Mouse (Mus musculus): Measurements from ENCODE around the gene Fahd1. TPM values are rescaled to one million over a fixed set of nuclear protein-coding genes. Genes with fewer than 3 reads are reported as not detected.

Fahd1 gene
- polyA plus RNA-seq, 1 experiment from 2014 or later: 18.9 TPM

DNA sequence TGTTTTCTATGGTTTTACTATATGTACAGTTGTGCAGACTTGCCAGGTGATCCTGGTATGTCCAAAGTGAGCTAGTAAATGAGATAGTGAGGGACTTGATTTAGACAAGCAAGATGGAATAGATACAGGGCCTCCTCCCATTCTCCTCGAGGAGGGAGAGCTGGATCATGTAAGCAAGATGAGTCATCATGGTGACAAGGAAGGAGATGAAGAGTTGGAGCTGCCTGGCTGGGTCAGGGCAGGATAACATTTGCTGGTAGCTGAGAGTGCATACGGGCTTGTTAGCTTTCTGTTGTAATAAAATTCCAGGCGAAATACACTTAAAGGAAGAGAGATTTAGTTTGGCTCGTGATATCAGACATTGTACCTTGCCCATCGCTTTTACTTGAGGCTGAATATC, 9.8 kb downstream of the Fahd1 start:
- H3K4me1 ChIP-seq (ENCODE audit: control insufficient read depth, insufficient read depth, low read length): no peaks in the 10 kb centered on the region
- H3K4me3 ChIP-seq (replicated peaks; ENCODE audit: low read depth, low read length): no peak overlapping the region
- no peaks in the 10 kb centered on the region for H3K9me3 ChIP-seq (ENCODE audit: control insufficient read depth, low read length)
- no peaks in the 10 kb centered on the region for H3K36me3 ChIP-seq (ENCODE audit: control insufficient read depth, insufficient read depth, low read length)
- no peak overlapping the region for H3K27ac ChIP-seq (replicated peaks; ENCODE audit: low read depth, low read length)
- no peaks in the 10 kb centered on the region for H3K27me3 ChIP-seq (ENCODE audit: control insufficient read depth, insufficient read depth, low read length)
- DNase-seq (no peak), ATAC-seq (ENCODE audit: low FRiP score, low TSS enrichment) (no peak)
- H3K9ac ChIP-seq (replicated peaks; ENCODE audit: low read length): no peak overlapping the region
- 69% methylated on average over 5 of the region's 5 CpGs for WGBS
- H3K4me2 ChIP-seq (ENCODE audit: low read length): no peak overlapping the region

DNA sequence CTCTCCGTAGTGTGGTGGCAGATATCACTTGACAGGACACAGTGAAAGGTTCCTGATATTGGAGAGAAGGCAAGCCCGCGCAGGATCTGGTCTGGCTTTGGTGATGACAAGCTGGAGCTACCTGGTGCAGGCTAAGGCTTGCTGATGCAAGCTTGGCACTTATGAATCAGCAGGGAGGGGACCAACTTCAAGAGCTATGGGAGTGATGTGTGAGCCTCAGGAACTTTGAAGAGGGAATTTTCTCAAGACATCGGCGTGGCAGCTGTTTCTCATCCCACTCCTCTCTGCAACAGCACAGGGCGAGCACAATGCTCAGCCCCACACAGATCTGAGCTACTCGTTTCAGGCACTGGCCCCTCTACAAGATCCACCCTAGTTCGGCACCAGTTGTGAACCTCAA, 10.3 kb downstream of the Fahd1 start, which contains the start of gene Hagh:
Gene Hagh (plus strand): TSS at position 302 of the 400 bp plus-strand sequence.
- WGBS: 70% methylated on average over 8 of the region's 8 CpGs
- no peak for DNase-seq
- no peak within 1 kb of the TSS for H3K4me3 ChIP-seq (replicated peaks; ENCODE audit: low read depth, low read length)

DNA sequence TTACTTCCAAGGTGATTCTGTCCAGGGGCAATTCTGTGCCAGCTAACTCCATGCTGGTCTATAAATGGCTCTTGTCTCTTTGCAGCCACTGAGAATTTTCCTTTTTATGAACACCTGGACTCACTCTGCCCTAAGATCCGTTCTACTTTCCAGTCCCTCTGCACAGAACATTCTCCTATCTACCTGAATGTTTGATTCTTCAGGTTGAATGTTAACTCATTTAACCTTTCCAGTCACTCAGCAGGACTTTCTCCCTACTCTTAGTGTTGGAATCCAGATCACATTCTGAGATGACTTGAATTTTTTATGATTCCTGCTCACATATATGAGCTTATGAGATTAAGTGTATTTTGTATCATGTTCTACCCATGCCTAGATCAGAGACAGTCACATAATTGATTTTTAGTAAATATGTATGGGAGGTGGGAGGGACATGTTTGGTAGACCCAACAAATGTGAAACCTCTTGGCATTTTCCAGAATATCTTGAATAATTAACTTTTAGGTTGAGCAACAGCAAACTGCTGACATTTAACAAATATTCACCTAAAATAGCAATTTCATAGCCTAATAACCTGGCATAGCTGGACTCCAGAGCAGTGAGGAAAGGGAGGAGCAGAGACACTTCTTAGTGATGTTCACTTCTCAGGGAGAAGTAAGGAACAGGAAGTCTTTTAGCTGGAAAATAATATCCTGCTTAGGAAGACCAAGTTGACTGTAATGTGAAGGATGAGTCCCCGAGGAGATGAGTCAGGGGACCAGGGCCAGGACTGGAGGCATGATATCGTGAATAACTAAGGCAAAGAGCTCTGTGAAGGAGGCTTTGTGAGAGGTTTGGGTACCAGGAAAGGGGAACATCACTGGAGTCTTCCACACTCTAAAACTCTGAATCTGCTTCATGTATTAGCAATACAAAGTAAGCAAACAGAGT, 28.5 kb downstream of the Fahd1 start:
- no peak overlapping the region for H3K27ac ChIP-seq (replicated peaks; ENCODE audit: low read depth, low read length)
- 57% methylated on average over 3 of the region's 3 CpGs for WGBS
- no peaks in the 10 kb centered on the region for H3K36me3 ChIP-seq (ENCODE audit: control insufficient read depth, insufficient read depth, low read length)
- no peaks in the 10 kb centered on the region for H3K9me3 ChIP-seq (ENCODE audit: control insufficient read depth, low read length)
- no peak overlapping the region for H3K9ac ChIP-seq (replicated peaks; ENCODE audit: low read length)
- H3K4me3 ChIP-seq (replicated peaks; ENCODE audit: low read depth, low read length): no peak overlapping the region
- no peaks in the 10 kb centered on the region for H3K27me3 ChIP-seq (ENCODE audit: control insufficient read depth, insufficient read depth, low read length)
- H3K4me2 ChIP-seq (ENCODE audit: low read length): no peak overlapping the region
- no peaks in the 10 kb centered on the region for H3K4me1 ChIP-seq (ENCODE audit: control insufficient read depth, insufficient read depth, low read length)
- no peak for ATAC-seq (ENCODE audit: low FRiP score, low TSS enrichment)
- DNase-seq: no peak

More for the DNA sequence above, 10.3 kb downstream of the Fahd1 start, which contains the start of gene Hagh:
- Histone ChIP-seq H3K9me3 (ENCODE audit: control insufficient read depth, low read length) (no peaks in the 10 kb centered on the region), H3K4me1 (ENCODE audit: control insufficient read depth, insufficient read depth, low read length) (no peaks in the 10 kb centered on the region), H3K4me2 (ENCODE audit: low read length) (no peak within 1 kb of the TSS), H3K9ac (replicated peaks; ENCODE audit: low read length) (no peak within 1 kb of the TSS), H3K27me3 (ENCODE audit: control insufficient read depth, insufficient read depth, low read length) (no peaks in the 10 kb centered on the region), H3K27ac (replicated peaks; ENCODE audit: low read depth, low read length) (no peak within 1 kb of the TSS), H3K36me3 (ENCODE audit: control insufficient read depth, insufficient read depth, low read length) (no peaks in the 10 kb centered on the region)
- ATAC-seq (ENCODE audit: low FRiP score, low TSS enrichment): no peak

DNA sequence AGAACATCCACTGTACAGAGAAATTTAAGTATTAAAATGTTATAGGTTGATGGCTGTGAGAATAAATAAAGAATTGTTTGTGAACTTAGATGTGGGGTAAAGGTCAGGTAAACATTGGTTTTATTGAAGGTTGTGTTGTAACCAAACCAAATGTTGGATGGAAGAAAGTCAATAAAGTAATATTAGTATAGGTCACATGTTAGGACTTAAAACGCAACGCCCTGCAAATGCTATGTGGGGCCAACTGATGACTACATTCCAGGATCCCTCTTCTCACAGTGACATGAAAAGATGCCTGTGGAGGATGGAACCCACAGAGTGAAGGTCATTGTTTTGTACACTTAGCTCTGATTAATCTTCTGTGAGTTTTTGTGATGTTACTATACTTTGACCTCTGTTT, 30.7 kb downstream of the Fahd1 start:
- Histone ChIP-seq H3K9me3 (ENCODE audit: control insufficient read depth, low read length) (no peaks in the 10 kb centered on the region), H3K4me2 (ENCODE audit: low read length) (no peak overlapping the region), H3K9ac (replicated peaks; ENCODE audit: low read length) (no peak overlapping the region), H3K27me3 (ENCODE audit: control insufficient read depth, insufficient read depth, low read length) (no peaks in the 10 kb centered on the region), H3K4me3 (replicated peaks; ENCODE audit: low read depth, low read length) (no peak overlapping the region), H3K27ac (replicated peaks; ENCODE audit: low read depth, low read length) (no peak overlapping the region), H3K4me1 (ENCODE audit: control insufficient read depth, insufficient read depth, low read length) (no peaks in the 10 kb centered on the region), H3K36me3 (ENCODE audit: control insufficient read depth, insufficient read depth, low read length) (no peaks in the 10 kb centered on the region)
- no peak for ATAC-seq (ENCODE audit: low FRiP score, low TSS enrichment)
- 78% methylated on average over 2 of the region's 2 CpGs for WGBS
- DNase-seq: no peak

DNA sequence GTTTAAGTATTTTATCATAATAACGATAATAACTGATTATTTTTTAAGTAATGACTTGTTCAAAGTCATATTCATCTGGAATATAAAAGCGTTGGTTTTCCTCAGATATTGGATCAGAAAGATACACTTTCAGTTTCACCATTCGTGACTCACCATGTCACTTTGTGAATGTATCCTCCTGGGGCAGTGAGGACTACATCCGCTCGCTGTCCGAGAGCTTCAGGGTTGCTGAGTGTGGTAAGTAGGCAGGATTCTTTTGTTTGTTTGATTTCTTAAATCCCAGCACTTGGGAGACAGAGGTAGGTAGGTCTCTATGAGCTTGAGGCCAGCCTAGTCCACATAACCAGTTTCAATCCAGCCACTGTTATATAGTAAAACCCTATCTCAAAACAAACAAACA, 32.0 kb downstream of the Fahd1 start:
- Histone ChIP-seq H3K9me3 (ENCODE audit: control insufficient read depth, low read length) (no peaks in the 10 kb centered on the region), H3K36me3 (ENCODE audit: control insufficient read depth, insufficient read depth, low read length) (no peaks in the 10 kb centered on the region), H3K9ac (replicated peaks; ENCODE audit: low read length) (no peak overlapping the region), H3K4me3 (replicated peaks; ENCODE audit: low read depth, low read length) (no peak overlapping the region), H3K27ac (replicated peaks; ENCODE audit: low read depth, low read length) (no peak overlapping the region), H3K27me3 (ENCODE audit: control insufficient read depth, insufficient read depth, low read length) (no peaks in the 10 kb centered on the region), H3K4me2 (ENCODE audit: low read length) (no peak overlapping the region), H3K4me1 (ENCODE audit: control insufficient read depth, insufficient read depth, low read length) (no peaks in the 10 kb centered on the region)
- DNase-seq (no peak), ATAC-seq (ENCODE audit: low FRiP score, low TSS enrichment) (no peak)
- 52% methylated on average over 6 of the region's 6 CpGs for WGBS

DNA sequence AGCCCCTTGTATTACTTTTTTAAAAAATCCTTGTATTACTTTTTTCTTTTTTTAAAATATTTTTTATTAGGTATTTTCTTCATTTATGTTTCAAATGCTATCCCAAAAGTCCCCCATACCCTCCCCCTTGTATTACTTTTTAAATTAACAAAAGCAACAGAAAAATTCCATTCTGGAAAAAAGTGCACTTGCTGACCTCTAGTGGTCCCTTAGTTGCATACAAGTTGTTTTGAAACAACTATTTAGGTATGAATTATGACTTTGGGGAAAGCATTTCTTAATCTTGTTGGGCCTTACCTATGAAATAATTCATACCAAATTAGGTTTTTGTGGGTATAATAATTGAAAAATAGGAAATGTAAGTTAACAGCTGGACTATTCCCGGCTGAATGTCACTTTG, 32.7 kb downstream of the Fahd1 start:
- no peaks in the 10 kb centered on the region for H3K27me3 ChIP-seq (ENCODE audit: control insufficient read depth, insufficient read depth, low read length)
- WGBS: 55% methylated on average over 1 of the region's 1 CpGs
- DNase-seq (peak; percentile 62), ATAC-seq (ENCODE audit: low FRiP score, low TSS enrichment) (no peak)
- no peak overlapping the region for H3K9ac ChIP-seq (replicated peaks; ENCODE audit: low read length)
- no peaks in the 10 kb centered on the region for H3K36me3 ChIP-seq (ENCODE audit: control insufficient read depth, insufficient read depth, low read length)
- no peak overlapping the region for H3K4me3 ChIP-seq (replicated peaks; ENCODE audit: low read depth, low read length)
- H3K27ac ChIP-seq (replicated peaks; ENCODE audit: low read depth, low read length): no peak overlapping the region
- H3K4me2 ChIP-seq (ENCODE audit: low read length): no peak overlapping the region
- H3K4me1 ChIP-seq (ENCODE audit: control insufficient read depth, insufficient read depth, low read length): no peaks in the 10 kb centered on the region
- H3K9me3 ChIP-seq (ENCODE audit: control insufficient read depth, low read length): no peaks in the 10 kb centered on the region

DNA sequence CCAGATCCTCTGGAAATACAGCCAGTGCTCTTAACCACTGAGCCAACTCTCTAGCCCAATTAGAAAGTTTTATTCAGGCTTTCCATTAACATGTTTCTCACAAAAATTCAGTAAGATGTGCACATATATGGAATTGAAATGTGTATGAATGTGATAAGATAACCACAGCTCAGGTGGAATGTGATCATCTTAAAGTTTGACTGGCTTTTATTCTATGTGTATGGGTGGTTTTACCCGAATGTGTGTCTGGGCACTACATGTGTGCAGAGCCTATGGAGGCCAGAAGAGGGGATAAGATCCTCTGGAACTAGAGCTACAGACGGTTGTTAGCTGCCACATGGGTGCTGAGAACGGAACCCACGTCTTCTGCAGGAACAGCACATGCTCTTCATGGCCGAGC, 34.9 kb downstream of the Fahd1 start:
- H3K4me1 ChIP-seq (ENCODE audit: control insufficient read depth, insufficient read depth, low read length): no peaks in the 10 kb centered on the region
- no peaks in the 10 kb centered on the region for H3K9me3 ChIP-seq (ENCODE audit: control insufficient read depth, low read length)
- H3K36me3 ChIP-seq (ENCODE audit: control insufficient read depth, insufficient read depth, low read length): no peaks in the 10 kb centered on the region
- H3K9ac ChIP-seq (replicated peaks; ENCODE audit: low read length): no peak overlapping the region
- ATAC-seq (ENCODE audit: low FRiP score, low TSS enrichment): no peak
- H3K27me3 ChIP-seq (ENCODE audit: control insufficient read depth, insufficient read depth, low read length): no peaks in the 10 kb centered on the region
- WGBS: 87% methylated on average over 5 of the region's 5 CpGs
- no peak overlapping the region for H3K27ac ChIP-seq (replicated peaks; ENCODE audit: low read depth, low read length)
- no peak overlapping the region for H3K4me2 ChIP-seq (ENCODE audit: low read length)
- no peak for DNase-seq
- H3K4me3 ChIP-seq (replicated peaks; ENCODE audit: low read depth, low read length): no peak overlapping the region

DNA sequence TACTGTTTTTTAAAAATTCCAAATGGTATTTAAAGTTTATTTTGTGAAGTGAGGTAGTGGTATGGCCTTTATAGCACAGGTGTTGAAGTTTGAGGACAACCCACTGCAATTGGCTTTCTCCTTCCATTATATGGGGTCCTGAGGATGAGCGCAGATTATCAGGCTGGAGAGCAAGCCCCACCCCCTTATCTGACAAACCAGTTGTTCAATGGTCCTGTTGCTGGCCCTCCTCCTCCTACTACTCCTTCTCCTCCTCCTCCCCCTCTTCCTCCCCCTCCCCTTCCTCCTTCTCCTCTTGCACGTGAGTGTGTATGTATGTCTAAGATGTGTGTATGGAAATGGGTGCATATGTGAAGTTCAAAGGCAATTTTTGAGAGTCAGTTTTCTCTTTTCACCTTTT, 37.9 kb downstream of the Fahd1 start:
- Histone ChIP-seq H3K4me3 (replicated peaks; ENCODE audit: low read depth, low read length) (no peak overlapping the region), H3K9ac (replicated peaks; ENCODE audit: low read length) (no peak overlapping the region), H3K27ac (replicated peaks; ENCODE audit: low read depth, low read length) (no peak overlapping the region), H3K4me1 (ENCODE audit: control insufficient read depth, insufficient read depth, low read length) (no peaks in the 10 kb centered on the region), H3K9me3 (ENCODE audit: control insufficient read depth, low read length) (no peaks in the 10 kb centered on the region), H3K36me3 (ENCODE audit: control insufficient read depth, insufficient read depth, low read length) (no peaks in the 10 kb centered on the region), H3K4me2 (ENCODE audit: low read length) (no peak overlapping the region), H3K27me3 (ENCODE audit: control insufficient read depth, insufficient read depth, low read length) (no peaks in the 10 kb centered on the region)
- 36% methylated on average over 2 of the region's 2 CpGs for WGBS
- ATAC-seq (ENCODE audit: low FRiP score, low TSS enrichment): no peak
- DNase-seq: no peak

DNA sequence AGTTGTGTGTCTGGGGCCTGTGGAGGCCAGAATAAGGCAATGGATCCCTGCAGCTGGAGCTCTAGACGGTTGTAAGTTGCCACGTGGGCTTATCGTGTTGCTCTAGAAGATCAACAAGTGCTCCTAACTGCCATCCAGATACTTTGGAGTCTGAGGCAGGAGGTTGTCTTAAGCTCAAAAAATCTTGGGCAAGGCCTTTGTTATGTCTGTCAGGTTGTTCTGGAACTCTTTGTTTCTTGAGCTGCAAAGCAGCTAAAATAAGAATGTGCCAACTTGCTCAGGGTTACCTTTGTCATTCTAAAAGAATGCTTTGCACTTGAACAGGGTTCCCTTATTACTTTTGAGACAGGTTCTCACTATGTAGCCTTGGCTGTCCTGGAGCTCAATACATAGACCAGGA, 39.0 kb downstream of the Fahd1 start:
- H3K4me1 ChIP-seq (ENCODE audit: control insufficient read depth, insufficient read depth, low read length): no peaks in the 10 kb centered on the region
- WGBS: 74% methylated on average over 3 of the region's 3 CpGs
- H3K9ac ChIP-seq (replicated peaks; ENCODE audit: low read length): no peak overlapping the region
- H3K27ac ChIP-seq (replicated peaks; ENCODE audit: low read depth, low read length): no peak overlapping the region
- H3K9me3 ChIP-seq (ENCODE audit: control insufficient read depth, low read length): no peaks in the 10 kb centered on the region
- H3K4me3 ChIP-seq (replicated peaks; ENCODE audit: low read depth, low read length): no peak overlapping the region
- H3K27me3 ChIP-seq (ENCODE audit: control insufficient read depth, insufficient read depth, low read length): peaks cover 2% of the 10 kb centered on the region; the same call in 1 of the 2 replicates
- ATAC-seq (ENCODE audit: low FRiP score, low TSS enrichment) (no peak), DNase-seq (no peak)
- no peak overlapping the region for H3K4me2 ChIP-seq (ENCODE audit: low read length)
- no peaks in the 10 kb centered on the region for H3K36me3 ChIP-seq (ENCODE audit: control insufficient read depth, insufficient read depth, low read length)

Measured in midbrain, embryonic 14.5 days (tissue).